ENCODE assay signal across 18 mouse cellular contexts in genomic region chr2:35688121-35688520, GRCm38 (mm10).
DNase-seq lines count a peak whose midpoint lies in the region; ATAC-seq and TF ChIP-seq lines count a peak whose summit lies in the region.
"Had no signal": no experiment of that assay in that cellular context is flagged by ENCODE, and none has a peak within 500 bp of the region (broad histone marks: within the 10 kb centered on the region; RNA-seq: fewer than 3 reads in every experiment).

No protein-coding gene starts in this region.

- DNase-seq in heart, adult 2 months = no peak
- peak in 1 of 2 experiments; percentile 23 for DNase-seq in left cerebral cortex, adult 2 months (ENCODE audit: extremely low spot score in 1 of 2, low spot score in 2 of 2)
- DNase-seq in left cerebral cortex, adult 9 months (ENCODE audit: low spot score in 2 of 2) = no peak
- no peak for DNase-seq in thymus, postnatal 10 days (ENCODE audit: low spot score in 2 of 2)
- DNase-seq in c-Kit-positive CD71-positive TER-119-positive erythroid progenitor cells, embryonic 14.5 days (ENCODE audit: low spot score) = no peak
- DNase-seq: B cell, adult 2 months; heart, adult 18-20 months; liver, embryonic 13.5 days; retina, postnatal 1 day; spleen, adult 18-20 months had no signal

- TF ChIP-seq CTCF in heart, adult 2 months (IDR thresholded peaks at IDR 0.05) = no peak
- TF ChIP-seq CTCF in left cerebral cortex, adult 2 months (IDR thresholded peaks at IDR 0.05) = no peak
- TF ChIP-seq CTCF in embryonic fibroblast, embryonic 13.5 days (IDR thresholded peaks at IDR 0.05; ENCODE audit: borderline replicate concordance, insufficient read depth, low read length) = no peak
- TF ChIP-seq CTCF in small intestine, adult 2 months (IDR thresholded peaks at IDR 0.05; ENCODE audit: extremely low read depth, insufficient read length, insufficient replicate concordance, low read depth, low read length) = no peak

- H3K79me2 ChIP-seq in heart, adult 2 months (replicated peaks; ENCODE audit: control insufficient read depth, insufficient read depth, low read length) = peaks cover 16% of the 10 kb centered on the region

- H3K27ac ChIP-seq in heart, embryonic 11.5 days (ENCODE audit: low read depth, low read length) = peak overlapping the region; percentile 29; the same call in 1 of the 2 replicates
- H3K27ac ChIP-seq in heart, adult 2 months = no peak overlapping the region
- H3K27ac ChIP-seq in left cerebral cortex, adult 2 months = peak overlapping the region; percentile 5; the same call in 1 of the 2 replicates
- peak overlapping the region; percentile 29 for H3K27ac ChIP-seq in embryonic fibroblast, embryonic 13.5 days (ENCODE audit: insufficient read depth, low read length)
- peak overlapping the region; percentile 81 for H3K27ac ChIP-seq in small intestine, adult 2 months (ENCODE audit: insufficient read depth, low read depth, low read length)
- H3K27ac ChIP-seq: forebrain, embryonic 12.5 days; kidney, postnatal 0 days; liver, embryonic 13.5 days had no signal

- no peaks in the 10 kb centered on the region for H3K27me3 ChIP-seq in heart, embryonic 11.5 days (ENCODE audit: control insufficient read depth, insufficient read depth, low read length)
- no peaks in the 10 kb centered on the region for H3K27me3 ChIP-seq in heart, adult 2 months (ENCODE audit: control insufficient read depth, insufficient read depth, low read length)
- no peaks in the 10 kb centered on the region for H3K27me3 ChIP-seq in small intestine, adult 2 months (ENCODE audit: control insufficient read depth, insufficient read depth, low read length)
- H3K27me3 ChIP-seq: forebrain, embryonic 12.5 days; liver, embryonic 13.5 days; Patski had no signal

- no peaks in the 10 kb centered on the region for H3K36me3 ChIP-seq in heart, embryonic 11.5 days (ENCODE audit: control insufficient read depth, insufficient read depth, low read length)
- H3K36me3 ChIP-seq in heart, adult 2 months (ENCODE audit: control insufficient read depth, insufficient read depth, low read length) = peaks cover 6% of the 10 kb centered on the region
- no peaks in the 10 kb centered on the region for H3K36me3 ChIP-seq in small intestine, adult 2 months (ENCODE audit: control insufficient read depth, insufficient read depth, low read length)
- H3K36me3 ChIP-seq: liver, embryonic 13.5 days had no signal

- intact Hi-C loops in heart, adult 2 months (cut with DNase I) = no loop called here
- intact Hi-C loops in left cerebral cortex, adult 2 months (cut with DNase I) = no loop called here

- H3K9me3 ChIP-seq in heart, embryonic 11.5 days (replicated peaks; ENCODE audit: control insufficient read depth, low read length) = no peaks in the 10 kb centered on the region
- H3K9me3 ChIP-seq: forebrain, embryonic 12.5 days; liver, embryonic 13.5 days; megakaryocyte, embryonic 14.5 days had no signal

- H3K4me2 ChIP-seq in heart, embryonic 11.5 days = no peak overlapping the region
- H3K4me2 ChIP-seq: forebrain, embryonic 12.5 days; liver, embryonic 13.5 days had no signal

- WGBS in heart, embryonic 11.5 days (ENCODE audit: insufficient replicate concordance) = 46% methylated on average over 4 of the region's 4 CpGs
- WGBS in heart, adult 2 months = 36% methylated on average over 4 of the region's 4 CpGs
- 15% methylated on average over 4 of the region's 4 CpGs for WGBS in small intestine, adult 2 months

- ATAC-seq in heart, embryonic 11.5 days (replicated peaks; ENCODE audit: insufficient number of reproducible peaks, low FRiP score, low TSS enrichment) = no peak
- ATAC-seq: lung, postnatal 0 days; Patski had no signal

- H3K9ac ChIP-seq in heart, embryonic 11.5 days (ENCODE audit: low read depth, low read length) = no peak overlapping the region
- no peak overlapping the region for H3K9ac ChIP-seq in heart, adult 2 months (ENCODE audit: low read depth, low read length)
- H3K9ac ChIP-seq: forebrain, embryonic 12.5 days; liver, embryonic 13.5 days had no signal

- H3K4me1 ChIP-seq in heart, embryonic 11.5 days (ENCODE audit: control insufficient read depth, insufficient read depth, low read length) = peaks cover 87% of the 10 kb centered on the region
- H3K4me1 ChIP-seq in heart, adult 2 months (ENCODE audit: control insufficient read depth, insufficient read depth, low read length) = peaks cover 51% of the 10 kb centered on the region
- peaks cover 14% of the 10 kb centered on the region for H3K4me1 ChIP-seq in embryonic fibroblast, embryonic 13.5 days (ENCODE audit: control insufficient read depth, insufficient read depth, low read length)
- peaks cover 50% of the 10 kb centered on the region for H3K4me1 ChIP-seq in small intestine, adult 2 months (ENCODE audit: control insufficient read depth, insufficient read depth, insufficient read length, low read length)

- TF ChIP-seq POLR2A in heart, adult 2 months (IDR thresholded peaks at IDR 0.05; ENCODE audit: insufficient read depth, low read depth, low read length) = no peak
- no peak for TF ChIP-seq POLR2A in embryonic fibroblast, embryonic 13.5 days (IDR thresholded peaks at IDR 0.05; ENCODE audit: low read depth, low read length)
- no peak for TF ChIP-seq POLR2A in small intestine, adult 2 months (IDR thresholded peaks at IDR 0.05; ENCODE audit: low read depth, low read length)

- TF ChIP-seq EP300 in heart, adult 2 months (IDR thresholded peaks at IDR 0.05; ENCODE audit: insufficient read depth, low read depth, low read length) = no peak

- H3K4me3 ChIP-seq in heart, embryonic 11.5 days (ENCODE audit: low read depth, low read length) = no peak overlapping the region
- no peak overlapping the region for H3K4me3 ChIP-seq in heart, adult 2 months
- no peak overlapping the region for H3K4me3 ChIP-seq in left cerebral cortex, adult 2 months
- no peak overlapping the region for H3K4me3 ChIP-seq in embryonic fibroblast, embryonic 13.5 days (ENCODE audit: insufficient read depth, low read length)
- no peak overlapping the region for H3K4me3 ChIP-seq in small intestine, adult 2 months (ENCODE audit: low read depth, low read length)
- H3K4me3 ChIP-seq: forebrain, embryonic 12.5 days; liver, embryonic 13.5 days; megakaryocyte, embryonic 14.5 days had no signal
